Mouse (Mus musculus): ENCODE results near the gene Hjurp.
"Not testable (repeated sequence)": the region's sequence is repeated elsewhere in the genome, so short reads cannot be mapped to it uniquely, and the experiment has no call there.

DNA sequence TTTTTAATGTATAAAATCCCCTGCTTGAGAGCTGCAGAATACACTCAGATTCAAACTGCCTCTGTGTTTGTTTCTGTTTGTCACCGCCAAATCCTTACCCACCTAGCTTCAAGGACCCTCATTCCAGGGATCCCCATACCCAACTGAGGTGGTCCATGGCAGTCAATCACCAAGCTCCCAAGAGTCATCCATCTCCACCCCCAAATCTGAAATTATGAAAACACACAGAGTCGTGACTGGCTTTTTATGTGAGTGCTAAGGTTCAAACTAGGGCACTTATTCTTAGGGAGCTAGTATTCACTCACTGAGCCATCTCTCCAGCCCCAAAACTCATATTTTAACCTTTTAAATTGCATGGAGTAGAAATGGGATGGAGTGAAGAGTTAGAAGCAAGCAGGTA is 52.1 kb downstream of the Hjurp start:
- TF ChIP-seq POLR2A (IDR thresholded peaks at IDR 0.05; ENCODE audit: low read depth, low read length); CTCF (conservative IDR thresholded peaks at IDR 0.05; ENCODE audit: insufficient read depth, insufficient read length, low read depth, low read length): not testable (repeated sequence)

Data from kidney, adult 2 months (tissue).